Mouse (Mus musculus): ENCODE results near the gene Kcnmb3.

DNA sequence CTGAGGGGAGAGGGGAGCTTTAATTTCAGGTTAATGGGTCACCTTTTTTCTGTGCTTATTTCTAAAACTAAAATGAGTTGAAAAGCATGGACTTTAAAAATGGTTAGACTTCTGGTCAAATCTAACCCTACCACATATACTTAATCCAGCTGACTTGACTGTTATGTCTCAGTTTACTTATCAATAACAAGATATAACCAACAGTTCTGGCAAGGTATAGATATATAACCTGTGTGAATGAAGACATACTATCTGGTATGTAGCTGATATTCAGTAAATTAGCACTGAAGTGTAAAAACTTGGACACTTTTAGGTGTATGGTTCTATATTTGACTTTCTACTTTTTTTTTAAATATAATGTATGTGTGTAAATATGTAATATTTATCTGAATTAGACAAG, 21.5 kb upstream of the Kcnmb3 start:
- TF ChIP-seq CTCF (IDR thresholded peaks at IDR 0.05; ENCODE audit: low read depth, low read length) (no peak), GATA1 (IDR thresholded peaks at IDR 0.05; ENCODE audit: borderline replicate concordance, low read length) (no peak), POLR2AphosphoS5 (IDR thresholded peaks at IDR 0.05; ENCODE audit: insufficient replicate concordance, low read depth, low read length) (no peak)
